In genomic region chrX:48899555-48899954, GRCm38 (mm10) we compare ENCODE assay signal across 10 mouse cellular contexts. TPM values are rescaled to one million over a fixed set of nuclear protein-coding genes. Genes with fewer than 3 reads are reported as not detected.
A peak's percentile ranks its signal among the peaks of the same experiment; 100 is the strongest.
DNase-seq lines count a peak whose midpoint lies in the region; ATAC-seq lines count a peak whose summit lies in the region.
"Had no signal": no experiment of that assay in that cellular context is flagged by ENCODE, and none has a peak within 500 bp of the region (broad histone marks: within the 10 kb centered on the region; RNA-seq: fewer than 3 reads in every experiment).

No protein-coding gene starts in this region.

- H3K9ac ChIP-seq in midbrain, embryonic 11.5 days (ENCODE audit: low read length), result no peak overlapping the region
- H3K9ac ChIP-seq in midbrain, embryonic 13.5 days (replicated peaks), result no peak overlapping the region
- H3K9ac ChIP-seq in intestine, embryonic 16.5 days (ENCODE audit: low read depth, low read length), result no peak overlapping the region
- H3K9ac ChIP-seq: hindbrain, embryonic 15.5 days; midbrain, embryonic 12.5 days had no signal

- no peaks in the 10 kb centered on the region for H3K4me1 ChIP-seq in midbrain, embryonic 11.5 days (ENCODE audit: control insufficient read depth, insufficient read depth, low read length)
- no peaks in the 10 kb centered on the region for H3K4me1 ChIP-seq in midbrain, embryonic 13.5 days (replicated peaks)
- no peaks in the 10 kb centered on the region for H3K4me1 ChIP-seq in limb, embryonic 10.5 days
- H3K4me1 ChIP-seq in intestine, embryonic 16.5 days (ENCODE audit: control insufficient read depth, insufficient read depth, low read length), result no peaks in the 10 kb centered on the region
- H3K4me1 ChIP-seq: hindbrain, embryonic 15.5 days; midbrain, embryonic 12.5 days had no signal

- peak; percentile 10 for DNase-seq in gastrocnemius, postnatal 10 days
- no peak for DNase-seq in gastrocnemius, postnatal 14 days
- peak; percentile 84 for DNase-seq in midbrain, embryonic 11.5 days (ENCODE audit: low spot score, missing footprints)
- peak; percentile 50 for DNase-seq in adipocyte (ENCODE audit: low spot score)
- peak; percentile 30 for DNase-seq in limb, embryonic 10.5 days (ENCODE audit: low spot score)
- no peak for DNase-seq in yolk sac, embryonic 10.5 days (ENCODE audit: low spot score)

- H3K36me3 ChIP-seq in midbrain, embryonic 11.5 days (ENCODE audit: control insufficient read depth, insufficient read depth, low read length), result no peaks in the 10 kb centered on the region
- H3K36me3 ChIP-seq in midbrain, embryonic 13.5 days, result no peaks in the 10 kb centered on the region
- no peaks in the 10 kb centered on the region for H3K36me3 ChIP-seq in limb, embryonic 10.5 days
- H3K36me3 ChIP-seq in intestine, embryonic 16.5 days (ENCODE audit: control insufficient read depth, insufficient read depth, low read length), result no peaks in the 10 kb centered on the region
- H3K36me3 ChIP-seq: hindbrain, embryonic 15.5 days; midbrain, embryonic 12.5 days had no signal

- no peaks in the 10 kb centered on the region for H3K27me3 ChIP-seq in midbrain, embryonic 11.5 days (ENCODE audit: control insufficient read depth, insufficient read depth, low read length)
- H3K27me3 ChIP-seq in midbrain, embryonic 13.5 days, result no peaks in the 10 kb centered on the region
- no peaks in the 10 kb centered on the region for H3K27me3 ChIP-seq in limb, embryonic 10.5 days (ENCODE audit: low read depth, poor library complexity, severe bottlenecking)
- H3K27me3 ChIP-seq in intestine, embryonic 16.5 days (replicated peaks; ENCODE audit: control insufficient read depth, insufficient read depth, low read length), result no peaks in the 10 kb centered on the region
- H3K27me3 ChIP-seq: hindbrain, embryonic 15.5 days; midbrain, embryonic 12.5 days had no signal

- no peaks in the 10 kb centered on the region for H3K9me3 ChIP-seq in midbrain, embryonic 11.5 days (ENCODE audit: control insufficient read depth, low read length)
- no peaks in the 10 kb centered on the region for H3K9me3 ChIP-seq in midbrain, embryonic 13.5 days
- H3K9me3 ChIP-seq in limb, embryonic 10.5 days (replicated peaks), result no peaks in the 10 kb centered on the region
- no peaks in the 10 kb centered on the region for H3K9me3 ChIP-seq in intestine, embryonic 16.5 days (ENCODE audit: control insufficient read depth, low read length)
- H3K9me3 ChIP-seq: hindbrain, embryonic 15.5 days; midbrain, embryonic 12.5 days had no signal

- H3K27ac ChIP-seq in midbrain, embryonic 11.5 days (ENCODE audit: low read depth, low read length), result no peak overlapping the region
- H3K27ac ChIP-seq in midbrain, embryonic 13.5 days, result no peak overlapping the region
- no peak overlapping the region for H3K27ac ChIP-seq in limb, embryonic 10.5 days
- H3K27ac ChIP-seq in intestine, embryonic 16.5 days (ENCODE audit: low read length), result no peak overlapping the region
- H3K27ac ChIP-seq: hindbrain, embryonic 15.5 days; midbrain, embryonic 12.5 days had no signal

- intact Hi-C loops in gastrocnemius, postnatal 14 days (cut with DNase I; ENCODE audit: low total_unique reads), result loop anchor here (5.0 kb wide), 1 partner anchor 408 kb away; no protein-coding TSS in a partner anchor

- H3K4me2 ChIP-seq in midbrain, embryonic 11.5 days, result no peak overlapping the region
- no peak overlapping the region for H3K4me2 ChIP-seq in midbrain, embryonic 13.5 days (replicated peaks)
- no peak overlapping the region for H3K4me2 ChIP-seq in intestine, embryonic 16.5 days (ENCODE audit: low read depth, low read length)
- H3K4me2 ChIP-seq: hindbrain, embryonic 15.5 days; midbrain, embryonic 12.5 days had no signal

- no peak for ATAC-seq in midbrain, embryonic 11.5 days (ENCODE audit: low FRiP score)
- ATAC-seq in midbrain, embryonic 13.5 days, result no peak
- ATAC-seq in intestine, embryonic 16.5 days, result no peak

- H3K4me3 ChIP-seq in midbrain, embryonic 11.5 days (ENCODE audit: low read depth, low read length), result no peak overlapping the region
- no peak overlapping the region for H3K4me3 ChIP-seq in midbrain, embryonic 13.5 days (replicated peaks)
- no peak overlapping the region for H3K4me3 ChIP-seq in limb, embryonic 10.5 days
- H3K4me3 ChIP-seq in intestine, embryonic 16.5 days (ENCODE audit: low read length), result no peak overlapping the region
- H3K4me3 ChIP-seq: hindbrain, embryonic 15.5 days; midbrain, embryonic 12.5 days had no signal

- WGBS in midbrain, embryonic 11.5 days, result 54% methylated on average over 5 of the region's 5 CpGs
- 53% methylated on average over 5 of the region's 5 CpGs for WGBS in midbrain, embryonic 13.5 days
- 55% methylated on average over 5 of the region's 5 CpGs for WGBS in limb, embryonic 10.5 days
- WGBS in intestine, embryonic 16.5 days, result 39% methylated on average over 5 of the region's 5 CpGs

RNA-seq across cellular contexts. Expression of gene Gm595, which starts 22.0 kb away (rescaled TPM):
- under 1 TPM in 1 of 2 experiments, not detected in 1; 0.11 TPM for total RNA-seq in gastrocnemius, postnatal 10 days (2021)
- total RNA-seq in gastrocnemius, postnatal 14 days (2021), result under 1 TPM in 1 of 2 experiments, not detected in 1; 0.10 TPM
- not detected in 2 replicates for polyA plus RNA-seq in midbrain, embryonic 11.5 days (2014; fragmentation: Nextera tagmentation; extraction: Ambion mirVana)
- polyA plus RNA-seq in midbrain, embryonic 13.5 days (2015; fragmentation: Nextera tagmentation; extraction: Ambion mirVana), result not detected in 2 replicates
- polyA plus RNA-seq in limb, embryonic 10.5 days (2016; fragmentation: Nextera tagmentation; extraction: Ambion mirVana), result not detected in 2 replicates
- not detected in 2 replicates for polyA plus RNA-seq in intestine, embryonic 16.5 days (2015; fragmentation: Nextera tagmentation; extraction: Ambion mirVana)
- polyA plus RNA-seq: hindbrain, embryonic 15.5 days; midbrain, embryonic 12.5 days had no signal

Comparison
In these comparisons a context has a peak if more than half of its experiments do, and no peak if none do; other contexts are left out.
1. DNase-seq: peak in gastrocnemius, postnatal 10 days (single experiment), midbrain, embryonic 11.5 days (single experiment), adipocyte (single experiment) and limb, embryonic 10.5 days (single experiment); none in gastrocnemius, postnatal 14 days (single experiment) and yolk sac, embryonic 10.5 days (single experiment).